Mouse (Mus musculus): ENCODE measurements around the gene Ppp1r14b.

Gene Ppp1r14b

DNA sequence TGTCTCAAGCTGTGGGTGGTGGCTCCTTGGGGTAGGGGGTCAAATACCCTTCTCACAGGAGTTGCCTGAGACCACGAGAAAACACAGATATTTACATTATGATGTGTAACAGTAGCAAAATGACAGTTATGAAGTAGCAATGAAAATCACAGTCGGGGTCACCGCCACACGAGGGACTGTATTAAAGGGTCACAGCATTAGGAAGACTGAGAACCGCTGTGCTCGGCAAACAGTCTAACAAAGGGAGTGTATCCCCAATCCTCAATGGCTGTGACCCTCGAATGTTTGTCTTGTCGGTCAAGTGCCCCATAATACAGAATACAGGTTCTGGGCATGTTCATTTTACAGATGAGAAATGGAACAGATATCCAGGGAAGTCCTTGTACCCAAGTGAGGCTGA lies 19.2 kb downstream of the Ppp1r14b start:
- DNase-seq (ENCODE audit: low spot score) = no peak

DNA sequence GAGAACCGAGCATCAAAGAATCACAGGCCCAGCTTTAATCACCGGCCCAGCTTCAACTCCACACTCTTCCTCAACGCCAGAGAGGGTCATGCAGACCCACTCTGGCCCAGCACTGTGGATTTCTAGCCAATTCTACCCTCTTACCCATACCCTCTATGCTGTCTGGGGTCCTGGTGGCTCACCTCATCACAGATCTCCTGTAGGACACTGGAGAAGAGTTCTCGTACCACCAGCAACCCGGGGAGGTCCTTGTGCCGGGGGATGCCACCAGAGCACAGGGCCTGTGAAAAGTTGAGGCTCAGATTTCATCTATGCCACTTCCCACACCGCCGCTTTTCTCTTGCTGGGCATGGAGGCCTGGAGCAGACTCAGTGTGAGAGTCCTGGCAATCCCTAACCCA lies 19.7 kb downstream of the Ppp1r14b start:
- DNase-seq (ENCODE audit: low spot score) = no peak

DNA sequence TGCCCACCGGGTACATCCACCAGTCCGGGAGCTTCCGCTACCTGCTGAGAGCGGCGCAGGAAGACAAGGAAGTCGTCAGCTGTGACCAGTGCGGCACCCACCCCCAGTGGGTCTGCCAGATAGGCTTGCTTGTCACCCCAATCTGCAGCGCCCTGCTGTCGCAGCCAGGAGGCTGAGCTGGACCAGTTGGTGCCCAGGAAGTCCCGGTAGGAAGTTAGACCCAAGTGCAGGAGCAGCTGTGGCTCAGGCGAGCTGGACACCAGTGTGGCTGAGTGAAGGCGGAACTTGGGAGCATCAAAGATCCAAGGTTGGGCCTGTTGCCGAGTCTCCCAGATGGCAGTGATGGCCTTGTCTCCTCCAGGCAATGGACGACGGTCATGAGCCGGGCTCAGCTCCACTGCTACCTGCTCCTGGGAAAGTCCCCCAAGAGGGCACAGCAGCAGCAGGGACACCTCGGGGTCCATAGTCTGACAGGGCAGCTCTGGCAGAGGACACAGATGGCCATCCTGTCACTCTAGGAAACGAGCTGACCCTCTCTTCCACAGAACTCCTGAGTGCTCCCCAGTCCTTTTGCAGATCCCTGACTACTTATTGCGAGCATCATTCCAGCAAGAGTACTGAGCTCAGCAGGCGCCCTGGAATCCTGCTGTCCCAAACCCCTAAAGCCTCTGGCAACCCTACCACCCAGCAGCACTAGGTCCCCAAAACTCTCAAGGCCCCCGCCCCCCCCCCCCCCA lies 20.7 kb downstream of the Ppp1r14b start:
- DNase-seq (ENCODE audit: low spot score) = no peak

DNA sequence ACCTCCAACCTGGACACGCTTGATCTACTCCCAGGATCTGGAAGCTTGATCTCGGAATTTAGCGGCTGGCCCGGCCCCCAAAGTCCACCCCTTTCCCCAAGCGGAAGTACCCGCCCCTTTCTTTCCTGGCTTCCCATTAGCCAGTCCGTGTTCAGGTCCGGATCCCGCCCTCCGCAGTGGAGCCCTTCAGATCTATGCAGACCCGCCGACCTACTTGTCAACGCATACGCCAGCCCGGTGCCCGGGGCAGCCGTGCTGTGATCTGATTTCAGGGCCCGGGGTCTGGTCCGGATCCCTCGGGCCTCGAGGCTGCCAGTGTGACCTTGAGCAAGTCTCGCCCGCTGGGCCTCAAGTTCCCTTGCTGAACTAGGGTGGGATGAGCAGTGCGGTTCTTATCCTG lies 21.2 kb downstream of the Ppp1r14b start, which contains the start of the genes Nudt22 and Trpt1:
TSS of gene Nudt22 (minus strand) at position 112 of the 400 bp plus-strand sequence.
TSS of gene Trpt1 (plus strand) at position 126 of the 400 bp plus-strand sequence.
- DNase-seq (ENCODE audit: low spot score) = peak; percentile 91

DNA sequence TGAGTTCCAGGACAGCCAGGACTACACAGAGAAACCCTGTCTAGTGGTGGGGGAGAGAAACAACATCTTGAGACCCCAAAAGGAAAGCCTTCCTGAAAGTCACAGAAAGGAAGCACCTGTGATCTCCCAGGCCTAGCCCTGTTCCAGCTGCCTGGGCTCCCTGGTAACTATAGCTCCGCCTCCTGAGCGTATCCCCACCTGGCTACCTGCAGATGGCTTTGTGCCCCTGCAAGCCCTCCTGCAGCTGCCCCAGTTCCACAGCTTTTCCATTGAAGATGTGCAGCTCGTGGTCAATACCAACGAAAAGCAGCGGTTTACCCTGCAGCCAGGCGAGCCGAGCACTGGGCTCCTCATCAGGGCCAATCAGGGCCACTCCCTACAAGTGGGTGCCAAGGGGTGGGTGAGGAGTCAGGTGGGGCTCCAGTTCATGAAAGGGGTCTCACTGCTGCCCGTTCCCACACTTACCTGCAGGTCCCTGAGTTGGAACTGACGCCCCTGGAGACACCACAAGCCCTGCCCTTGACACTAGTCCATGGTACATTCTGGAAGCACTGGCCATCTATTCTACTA lies 23.0 kb downstream of the Ppp1r14b start:
- DNase-seq (ENCODE audit: low spot score) = no peak

DNA sequence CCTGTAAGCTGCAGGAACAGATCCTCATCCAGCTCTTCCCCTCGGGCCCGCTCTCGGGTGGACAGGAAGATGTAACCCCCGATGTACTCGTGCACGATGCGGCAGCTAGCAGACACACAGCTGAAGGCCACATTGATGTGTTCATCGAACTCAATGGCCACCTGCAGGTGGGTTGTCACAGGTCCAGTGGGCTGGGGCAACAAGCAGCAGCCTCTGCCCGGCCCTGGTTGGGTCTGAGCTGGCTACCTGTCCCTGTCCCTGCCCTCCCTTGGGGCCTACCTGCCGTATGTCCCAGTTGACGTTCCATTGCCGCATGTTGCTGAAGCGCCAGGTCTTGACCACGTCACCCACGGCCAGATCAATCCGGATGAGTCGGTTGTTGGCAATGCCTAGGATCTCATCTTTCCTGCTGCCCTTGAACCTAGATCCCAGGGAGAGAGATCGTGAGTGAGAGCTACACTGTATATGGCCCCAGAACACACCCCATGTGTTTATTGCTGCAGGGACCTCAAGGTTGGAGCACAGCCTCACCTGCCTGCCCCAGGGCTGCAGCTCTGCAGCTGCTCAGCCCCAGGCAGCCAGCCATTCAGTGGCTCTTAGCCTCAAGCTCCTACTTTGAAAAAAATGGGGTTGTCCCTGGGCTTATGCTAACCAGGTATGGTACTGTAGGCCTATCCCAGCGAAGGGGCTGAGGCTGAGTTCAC lies 24.7 kb downstream of the Ppp1r14b start:
- DNase-seq (ENCODE audit: low spot score) = no peak

DNA sequence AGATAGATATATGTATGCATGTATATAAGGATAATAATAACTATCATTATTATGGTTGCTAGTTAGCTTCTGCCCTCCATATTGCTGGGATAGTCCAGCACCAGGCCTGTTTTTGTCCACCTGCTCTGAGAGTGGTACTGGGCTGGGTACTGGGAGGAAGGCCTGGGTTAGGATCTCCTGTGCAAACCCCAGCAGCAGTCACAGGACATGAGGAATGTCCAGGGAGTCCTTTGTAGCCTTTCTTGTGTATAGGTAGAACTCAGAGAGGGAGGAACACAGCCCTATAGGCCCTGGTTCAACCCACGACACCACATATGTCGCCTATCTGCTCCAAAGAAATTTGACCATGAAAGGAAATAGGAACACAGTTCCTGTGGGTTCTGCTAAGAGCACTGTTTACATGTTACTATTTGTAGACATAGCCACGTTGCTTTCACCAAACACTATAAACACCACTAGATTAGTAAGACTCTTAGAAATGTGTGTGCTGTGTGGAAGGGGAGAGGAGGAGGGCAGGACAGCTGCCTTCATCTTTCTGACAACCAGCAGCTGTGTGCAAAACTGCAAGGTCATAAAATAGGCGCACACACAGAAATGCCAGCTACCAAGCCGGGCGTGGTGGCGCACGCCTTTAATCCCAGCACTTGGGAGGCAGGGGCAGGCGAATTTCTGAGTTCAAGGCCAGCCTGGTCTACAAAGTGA lies 32.3 kb downstream of the Ppp1r14b start:
- DNase-seq (ENCODE audit: low spot score) = no peak

DNA sequence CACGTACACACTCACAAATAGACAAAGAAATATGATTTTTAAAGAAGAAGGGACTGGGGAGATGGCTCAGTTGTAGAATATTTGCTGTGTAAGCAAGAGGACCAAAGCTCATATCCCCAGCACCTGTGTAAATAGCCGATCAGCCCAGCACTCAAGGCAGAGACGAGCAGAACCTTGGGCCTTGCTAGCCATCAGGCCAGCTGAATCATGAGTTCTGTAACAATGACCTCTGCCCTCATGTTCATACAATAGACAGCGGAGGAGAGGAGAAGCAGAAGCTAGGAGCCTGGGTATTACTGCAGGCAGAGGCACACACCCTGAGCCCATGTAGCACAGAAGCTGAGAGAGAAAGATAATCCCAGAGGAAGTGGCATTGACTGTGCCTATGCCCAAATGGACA lies 37.7 kb downstream of the Ppp1r14b start:
- DNase-seq (ENCODE audit: low spot score) = peak; percentile 64

DNA sequence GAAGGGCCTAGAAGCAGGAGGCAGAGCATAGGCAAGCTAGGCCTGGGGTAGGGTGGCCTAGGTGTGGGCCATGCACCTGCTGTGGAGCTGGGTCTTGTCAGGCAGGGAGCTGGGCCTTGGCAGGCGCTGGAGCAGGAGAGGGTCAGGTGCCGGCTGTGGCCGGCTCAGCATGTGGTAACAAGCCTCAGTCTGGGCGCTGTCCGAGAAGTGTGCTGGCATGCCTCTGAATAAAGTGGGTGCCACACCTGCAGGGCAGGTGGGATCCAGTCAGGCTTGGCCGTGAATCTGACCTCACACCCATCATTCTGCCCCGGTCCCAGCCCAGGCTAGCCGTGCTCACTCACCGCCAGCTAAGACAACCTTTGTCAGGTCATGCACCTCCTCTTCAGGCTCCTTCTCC lies 39.2 kb downstream of the Ppp1r14b start:
- DNase-seq (ENCODE audit: low spot score) = no peak

DNA sequence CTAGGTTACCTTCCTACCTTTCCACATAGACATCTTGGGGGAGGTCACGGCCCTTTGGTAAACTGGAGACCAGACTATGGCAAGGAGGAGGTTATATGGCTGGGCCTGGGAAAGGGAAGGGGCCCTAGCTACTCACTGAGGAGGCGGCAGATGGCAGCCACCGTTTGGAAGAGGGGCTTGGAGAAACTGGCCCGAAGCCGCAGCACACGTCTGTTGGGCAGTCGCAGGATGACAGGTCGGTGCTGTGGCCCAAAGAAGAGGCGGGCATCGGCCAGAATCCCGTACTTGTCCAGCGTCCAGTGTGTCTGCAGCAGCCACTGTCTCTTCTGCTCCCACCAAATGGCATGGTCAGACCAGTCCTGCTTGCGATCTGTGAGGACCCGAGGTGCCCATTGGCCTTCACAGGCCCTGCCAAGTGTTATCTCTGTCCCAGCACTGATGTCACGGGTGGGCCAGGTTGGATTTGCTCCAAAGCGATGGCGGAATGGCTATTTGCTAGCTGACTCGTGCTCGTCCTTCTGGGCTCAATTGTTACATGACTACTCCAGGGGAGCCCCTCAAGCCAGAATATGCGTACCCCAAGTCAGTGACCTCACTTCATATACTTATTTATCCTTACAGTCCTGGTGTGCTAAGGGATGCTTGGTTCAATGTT lies 39.8 kb downstream of the Ppp1r14b start:
- no peak for DNase-seq (ENCODE audit: low spot score)

DNA sequence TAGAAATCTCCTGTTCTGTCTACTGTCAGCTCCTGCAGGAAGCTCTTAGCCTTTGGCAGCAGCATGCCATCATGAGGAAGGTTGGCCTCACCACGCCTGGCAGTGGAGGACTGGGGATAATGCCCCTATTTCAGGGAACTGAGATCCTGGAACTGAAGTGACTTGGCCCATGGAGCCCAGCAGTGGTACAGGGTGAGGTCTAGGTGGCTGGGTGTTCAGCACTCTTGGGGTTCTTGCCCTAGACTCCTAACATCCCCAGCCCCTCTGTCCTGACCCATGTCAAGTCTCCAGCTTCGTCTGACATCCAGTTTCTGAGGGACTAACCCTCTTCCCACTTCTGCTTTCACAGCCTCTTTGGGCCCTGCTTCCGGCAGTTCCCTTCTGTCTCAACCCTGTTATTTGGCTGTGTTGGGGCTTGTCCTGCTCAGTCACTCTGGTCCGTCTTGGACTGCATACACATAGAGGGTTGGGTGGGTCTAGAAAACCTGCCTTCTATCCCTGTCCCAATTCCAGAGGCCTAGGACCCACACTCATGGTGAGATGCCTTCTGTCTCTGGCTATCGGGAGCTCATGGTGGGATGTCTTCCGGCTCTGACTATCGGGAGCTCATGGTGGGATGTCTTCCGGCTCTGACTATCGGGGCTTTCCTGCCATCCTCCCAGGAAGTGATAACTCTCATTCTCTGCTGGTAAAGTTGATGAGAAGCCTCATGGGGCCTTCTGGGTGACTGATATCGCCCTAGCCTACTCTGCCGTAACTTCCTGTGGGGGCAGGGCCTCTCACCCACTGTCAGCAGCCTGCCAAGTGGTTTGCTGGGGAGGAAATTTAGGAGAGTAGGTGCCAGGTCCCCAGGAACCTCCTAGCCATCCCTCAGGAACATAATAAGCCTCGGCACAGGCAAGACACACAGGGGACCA lies 43.0 kb downstream of the Ppp1r14b start:
- no peak for DNase-seq (ENCODE audit: low spot score)

DNA sequence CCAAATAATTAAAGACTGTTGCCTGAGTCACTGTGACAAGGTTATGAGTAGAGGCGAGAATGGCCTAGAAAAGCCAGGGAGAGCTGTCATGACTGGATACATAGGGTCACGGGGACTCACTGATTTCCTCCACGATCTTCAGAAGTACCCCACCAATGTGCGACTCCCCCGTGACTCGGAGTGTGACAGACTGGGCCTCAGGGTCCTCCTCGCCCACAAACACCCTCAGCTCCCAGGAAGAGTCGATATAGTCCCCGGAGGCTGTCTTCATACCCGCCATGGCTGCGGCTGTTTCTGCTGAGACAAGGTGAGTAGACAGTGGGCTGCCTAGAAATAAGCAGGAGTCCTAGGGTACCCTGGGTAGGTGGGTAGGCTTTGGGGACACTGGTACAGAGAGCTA lies 43.8 kb downstream of the Ppp1r14b start:
- no peak for DNase-seq (ENCODE audit: low spot score)

DNA sequence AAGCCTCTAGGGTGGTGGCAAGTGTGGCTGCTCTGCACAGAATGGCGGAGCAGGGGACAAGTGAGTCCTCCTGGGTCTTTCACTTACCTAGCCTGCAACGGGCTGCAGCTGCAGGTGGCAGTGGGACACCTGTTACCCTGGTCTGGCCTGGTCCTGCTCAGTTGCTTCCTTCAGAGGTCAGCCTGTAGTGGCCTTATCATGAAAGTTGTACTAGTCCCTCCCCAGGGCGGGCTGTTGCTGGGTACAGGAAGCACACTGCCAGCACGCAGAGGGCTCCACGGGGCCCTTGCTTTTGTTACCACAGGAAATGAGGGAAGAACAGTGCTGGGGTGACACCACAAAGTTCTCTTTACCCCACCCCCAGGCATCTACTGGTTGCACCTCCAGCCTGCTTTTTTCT lies 44.4 kb downstream of the Ppp1r14b start, which contains the start of gene Fermt3:
TSS of gene Fermt3 (minus strand) at position 279 of the 400 bp plus-strand sequence.
- DNase-seq (ENCODE audit: low spot score) = no peak

DNA sequence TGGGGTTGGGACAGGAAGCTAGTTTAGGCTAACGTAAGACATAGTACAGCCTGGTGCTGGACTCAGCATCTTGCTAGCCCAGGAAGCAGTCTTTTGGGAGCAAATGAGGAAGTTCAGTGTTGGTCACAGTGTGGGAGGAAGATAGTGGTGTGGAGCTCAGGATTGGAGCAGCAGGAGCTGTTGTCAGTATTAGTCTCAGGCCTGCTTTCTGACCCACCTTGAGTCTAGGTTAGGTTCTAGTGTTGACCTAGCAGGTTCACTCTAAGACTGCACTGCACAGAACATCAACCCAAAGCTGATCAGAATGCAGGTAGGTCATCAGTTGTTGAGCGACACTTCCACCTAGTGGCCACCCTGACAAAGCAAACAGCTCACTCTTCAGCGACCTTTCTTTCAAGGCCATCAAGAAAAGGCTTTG lies 45.5 kb downstream of the Ppp1r14b start:
- peak; percentile 70 for DNase-seq (ENCODE audit: low spot score)

Measured in adipocyte (in vitro differentiated cells).